Mouse (Mus musculus): ENCODE results near the gene Rab37. TPM values are rescaled to one million over a fixed set of nuclear protein-coding genes. Genes with fewer than 3 reads are reported as not detected.

Gene Rab37
- polyA plus RNA-seq, 1 experiment from 2014 or later, result 1.3 TPM

GRCm38 (mm10) chr11:115195933-115196332 lies 104.7 kb downstream of the Rab37 start:
- WGBS, result 80% methylated on average over 5 of the region's 5 CpGs
- no peak for ATAC-seq (ENCODE audit: insufficient number of reproducible peaks, insufficient read depth, low FRiP score, low read depth)
- Histone ChIP-seq H3K36me3 (ENCODE audit: control insufficient read depth, insufficient read depth, low read length) (no peaks in the 10 kb centered on the region), H3K9ac (replicated peaks; ENCODE audit: low read depth, low read length) (no peak overlapping the region), H3K4me3 (ENCODE audit: low read depth, low read length) (no peak overlapping the region), H3K27ac (ENCODE audit: low read length) (no peak overlapping the region), H3K27me3 (ENCODE audit: control insufficient read depth, insufficient read depth, low read length) (no peaks in the 10 kb centered on the region), H3K4me2 (replicated peaks; ENCODE audit: low read depth, low read length) (no peak overlapping the region), H3K9me3 (ENCODE audit: control insufficient read depth, low read depth, low read length) (no peaks in the 10 kb centered on the region), H3K4me1 (ENCODE audit: control insufficient read depth, insufficient read depth, low read length) (no peaks in the 10 kb centered on the region)

GRCm38 (mm10) chr11:115197558-115197957 lies 106.3 kb downstream of the Rab37 start:
- Histone ChIP-seq H3K36me3 (ENCODE audit: control insufficient read depth, insufficient read depth, low read length) (no peaks in the 10 kb centered on the region), H3K4me2 (replicated peaks; ENCODE audit: low read depth, low read length) (no peak overlapping the region), H3K9me3 (ENCODE audit: control insufficient read depth, low read depth, low read length) (no peaks in the 10 kb centered on the region), H3K4me1 (ENCODE audit: control insufficient read depth, insufficient read depth, low read length) (no peaks in the 10 kb centered on the region), H3K27ac (ENCODE audit: low read length) (no peak overlapping the region), H3K9ac (replicated peaks; ENCODE audit: low read depth, low read length) (no peak overlapping the region), H3K27me3 (ENCODE audit: control insufficient read depth, insufficient read depth, low read length) (no peaks in the 10 kb centered on the region), H3K4me3 (ENCODE audit: low read depth, low read length) (no peak overlapping the region)
- 76% methylated on average over 8 of the region's 8 CpGs for WGBS
- no peak for ATAC-seq (ENCODE audit: insufficient number of reproducible peaks, insufficient read depth, low FRiP score, low read depth)

GRCm38 (mm10) chr11:115198932-115199384 lies 107.7 kb downstream of the Rab37 start:
- Histone ChIP-seq H3K4me2 (replicated peaks; ENCODE audit: low read depth, low read length) (no peak overlapping the region), H3K36me3 (ENCODE audit: control insufficient read depth, insufficient read depth, low read length) (no peaks in the 10 kb centered on the region), H3K4me1 (ENCODE audit: control insufficient read depth, insufficient read depth, low read length) (no peaks in the 10 kb centered on the region), H3K4me3 (ENCODE audit: low read depth, low read length) (no peak overlapping the region), H3K27me3 (ENCODE audit: control insufficient read depth, insufficient read depth, low read length) (no peaks in the 10 kb centered on the region), H3K9ac (replicated peaks; ENCODE audit: low read depth, low read length) (no peak overlapping the region), H3K27ac (ENCODE audit: low read length) (no peak overlapping the region), H3K9me3 (ENCODE audit: control insufficient read depth, low read depth, low read length) (no peaks in the 10 kb centered on the region)
- WGBS, result 37% methylated on average over 12 of the region's 12 CpGs
- ATAC-seq (ENCODE audit: insufficient number of reproducible peaks, insufficient read depth, low FRiP score, low read depth), result no peak

GRCm38 (mm10) chr11:115200520-115200919 lies 109.3 kb downstream of the Rab37 start:
- H3K27ac ChIP-seq (ENCODE audit: low read length), result no peak overlapping the region
- no peak overlapping the region for H3K4me3 ChIP-seq (ENCODE audit: low read depth, low read length)
- WGBS, result 88% methylated on average over 4 of the region's 4 CpGs
- no peaks in the 10 kb centered on the region for H3K9me3 ChIP-seq (ENCODE audit: control insufficient read depth, low read depth, low read length)
- no peaks in the 10 kb centered on the region for H3K27me3 ChIP-seq (ENCODE audit: control insufficient read depth, insufficient read depth, low read length)
- H3K4me1 ChIP-seq (ENCODE audit: control insufficient read depth, insufficient read depth, low read length), result no peaks in the 10 kb centered on the region
- ATAC-seq (ENCODE audit: insufficient number of reproducible peaks, insufficient read depth, low FRiP score, low read depth), result no peak
- H3K4me2 ChIP-seq (replicated peaks; ENCODE audit: low read depth, low read length), result no peak overlapping the region
- no peaks in the 10 kb centered on the region for H3K36me3 ChIP-seq (ENCODE audit: control insufficient read depth, insufficient read depth, low read length)
- H3K9ac ChIP-seq (replicated peaks; ENCODE audit: low read depth, low read length), result no peak overlapping the region

GRCm38 (mm10) chr11:115202316-115202715 lies 111.1 kb downstream of the Rab37 start:
- Histone ChIP-seq H3K4me1 (ENCODE audit: control insufficient read depth, insufficient read depth, low read length) (no peaks in the 10 kb centered on the region), H3K4me2 (replicated peaks; ENCODE audit: low read depth, low read length) (no peak overlapping the region), H3K36me3 (ENCODE audit: control insufficient read depth, insufficient read depth, low read length) (no peaks in the 10 kb centered on the region), H3K27ac (ENCODE audit: low read length) (no peak overlapping the region), H3K9ac (replicated peaks; ENCODE audit: low read depth, low read length) (no peak overlapping the region), H3K27me3 (ENCODE audit: control insufficient read depth, insufficient read depth, low read length) (no peaks in the 10 kb centered on the region), H3K4me3 (ENCODE audit: low read depth, low read length) (no peak overlapping the region), H3K9me3 (ENCODE audit: control insufficient read depth, low read depth, low read length) (no peaks in the 10 kb centered on the region)
- peak; percentile 68; the same call in 1 of the 2 replicates for ATAC-seq (ENCODE audit: insufficient number of reproducible peaks, insufficient read depth, low FRiP score, low read depth)
- WGBS, result 13% methylated on average over 12 of the region's 12 CpGs

GRCm38 (mm10) chr11:115202756-115203155 lies 111.5 kb downstream of the Rab37 start:
- Histone ChIP-seq H3K4me3 (ENCODE audit: low read depth, low read length) (no peak overlapping the region), H3K4me2 (replicated peaks; ENCODE audit: low read depth, low read length) (no peak overlapping the region), H3K27me3 (ENCODE audit: control insufficient read depth, insufficient read depth, low read length) (no peaks in the 10 kb centered on the region), H3K9me3 (ENCODE audit: control insufficient read depth, low read depth, low read length) (no peaks in the 10 kb centered on the region), H3K4me1 (ENCODE audit: control insufficient read depth, insufficient read depth, low read length) (no peaks in the 10 kb centered on the region), H3K27ac (ENCODE audit: low read length) (no peak overlapping the region), H3K9ac (replicated peaks; ENCODE audit: low read depth, low read length) (no peak overlapping the region), H3K36me3 (ENCODE audit: control insufficient read depth, insufficient read depth, low read length) (no peaks in the 10 kb centered on the region)
- 89% methylated on average over 9 of the region's 9 CpGs for WGBS
- ATAC-seq (ENCODE audit: insufficient number of reproducible peaks, insufficient read depth, low FRiP score, low read depth), result no peak

- Histone ChIP-seq H3K4me3 (ENCODE audit: low read depth, low read length) (no peak overlapping the region), H3K9me3 (ENCODE audit: control insufficient read depth, low read depth, low read length) (no peaks in the 10 kb centered on the region), H3K27me3 (ENCODE audit: control insufficient read depth, insufficient read depth, low read length) (no peaks in the 10 kb centered on the region), H3K4me1 (ENCODE audit: control insufficient read depth, insufficient read depth, low read length) (0 out of 2 replicates have a peak, but pooled peaks cover 3% of the 10 kb centered on the region), H3K36me3 (ENCODE audit: control insufficient read depth, insufficient read depth, low read length) (no peaks in the 10 kb centered on the region; the same call in 1 of the 2 replicates), H3K4me2 (replicated peaks; ENCODE audit: low read depth, low read length) (no peak overlapping the region), H3K9ac (replicated peaks; ENCODE audit: low read depth, low read length) (no peak overlapping the region), H3K27ac (ENCODE audit: low read length) (no peak overlapping the region)
- WGBS, result 75% methylated on average over 12 of the region's 12 CpGs
- no peak for ATAC-seq (ENCODE audit: insufficient number of reproducible peaks, insufficient read depth, low FRiP score, low read depth)
These were observed 116.9 kb downstream of the Rab37 start for GRCm38 (mm10) chr11:115208126-115208525.

GRCm38 (mm10) chr11:115208776-115209732 lies 117.8 kb downstream of the Rab37 start:
- H3K4me3 ChIP-seq (ENCODE audit: low read depth, low read length), result no peak overlapping the region
- H3K9me3 ChIP-seq (ENCODE audit: control insufficient read depth, low read depth, low read length), result no peaks in the 10 kb centered on the region
- ATAC-seq (ENCODE audit: insufficient number of reproducible peaks, insufficient read depth, low FRiP score, low read depth), result no peak
- H3K36me3 ChIP-seq (ENCODE audit: control insufficient read depth, insufficient read depth, low read length), result no peaks in the 10 kb centered on the region; the same call in 1 of the 2 replicates
- H3K27me3 ChIP-seq (ENCODE audit: control insufficient read depth, insufficient read depth, low read length), result no peaks in the 10 kb centered on the region
- H3K9ac ChIP-seq (replicated peaks; ENCODE audit: low read depth, low read length), result no peak overlapping the region
- H3K27ac ChIP-seq (ENCODE audit: low read length), result no peak overlapping the region
- H3K4me2 ChIP-seq (replicated peaks; ENCODE audit: low read depth, low read length), result no peak overlapping the region
- 76% methylated on average over 25 of the region's 25 CpGs for WGBS
- H3K4me1 ChIP-seq (ENCODE audit: control insufficient read depth, insufficient read depth, low read length), result 0 out of 2 replicates have a peak, but pooled peaks cover 3% of the 10 kb centered on the region

Measured in stomach, embryonic 14.5 days (tissue).